Mouse (Mus musculus): ENCODE results near the gene Larp4. TPM values are rescaled to one million over a fixed set of nuclear protein-coding genes. Genes with fewer than 3 reads are reported as not detected.

The Larp4 gene
- total and polyA plus RNA-seq, 2 experiments: 32.7 to 40.5 TPM

DNA sequence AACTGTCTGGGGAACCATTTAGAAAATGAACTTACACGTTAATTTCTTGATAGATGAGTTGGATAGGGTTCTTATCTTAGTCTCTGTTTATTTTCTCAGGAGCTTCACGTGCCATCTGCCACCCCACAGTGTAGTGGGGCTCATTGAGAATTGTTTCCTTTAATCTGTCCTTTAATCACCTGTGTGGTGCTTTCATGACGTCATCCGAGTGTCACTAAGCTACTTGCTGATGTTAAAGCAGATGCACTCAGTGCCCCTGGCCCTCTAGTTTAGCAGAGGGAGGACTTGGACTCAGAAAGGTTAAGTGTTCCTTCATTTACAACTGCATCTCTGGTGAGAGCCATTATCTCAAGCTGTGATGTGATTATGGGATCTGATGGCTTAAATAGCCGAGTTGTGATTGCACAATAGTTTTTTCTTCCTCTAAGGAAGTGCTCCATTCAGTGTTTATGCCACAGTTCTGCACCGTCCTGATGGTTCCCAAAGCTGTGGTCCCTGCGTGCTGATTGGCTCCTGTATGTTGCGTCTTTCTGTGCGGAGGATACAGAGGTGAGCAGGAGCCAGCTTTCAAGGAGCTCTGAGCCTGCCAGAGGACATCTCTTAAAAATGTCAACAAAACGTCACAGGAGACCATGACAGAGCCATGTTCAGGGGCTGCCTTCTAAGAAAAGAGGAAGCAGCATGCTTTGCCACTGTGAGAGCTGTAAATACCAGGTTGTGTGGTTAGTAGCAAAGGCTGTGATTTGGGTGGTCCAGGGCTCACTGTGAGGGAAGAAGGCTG is 71.6 kb downstream of the Larp4 start:
- H3K4me1 ChIP-seq (ENCODE audit: control insufficient read depth, insufficient read depth, low read length): peaks cover 5% of the 10 kb centered on the region
- no peak for TF ChIP-seq POLR2A (IDR thresholded peaks at IDR 0.05; ENCODE audit: extremely low read depth, insufficient read depth, low read length)
- TF ChIP-seq CTCF (IDR thresholded peaks at IDR 0.05; ENCODE audit: low read depth, low read length): no peak
- no peak overlapping the region for H3K4me3 ChIP-seq (ENCODE audit: insufficient read depth, low read depth, low read length)
- H3K27me3 ChIP-seq (ENCODE audit: control insufficient read depth, insufficient read depth, low read length): no peaks in the 10 kb centered on the region
- H3K79me2 ChIP-seq (ENCODE audit: control insufficient read depth, insufficient read depth, low read length): peaks cover 32% of the 10 kb centered on the region
- H3K36me3 ChIP-seq (ENCODE audit: control insufficient read depth, insufficient read depth, low read length): no peaks in the 10 kb centered on the region
- H3K27ac ChIP-seq (replicated peaks; ENCODE audit: insufficient read depth, low read depth, low read length): no peak overlapping the region
- DNase-seq (ENCODE audit: extremely low read depth, low read depth, low spot score): no peak
- H3K9ac ChIP-seq (ENCODE audit: low read depth, low read length): no peak overlapping the region
- WGBS: 61% methylated on average over 10 of the region's 10 CpGs

DNA sequence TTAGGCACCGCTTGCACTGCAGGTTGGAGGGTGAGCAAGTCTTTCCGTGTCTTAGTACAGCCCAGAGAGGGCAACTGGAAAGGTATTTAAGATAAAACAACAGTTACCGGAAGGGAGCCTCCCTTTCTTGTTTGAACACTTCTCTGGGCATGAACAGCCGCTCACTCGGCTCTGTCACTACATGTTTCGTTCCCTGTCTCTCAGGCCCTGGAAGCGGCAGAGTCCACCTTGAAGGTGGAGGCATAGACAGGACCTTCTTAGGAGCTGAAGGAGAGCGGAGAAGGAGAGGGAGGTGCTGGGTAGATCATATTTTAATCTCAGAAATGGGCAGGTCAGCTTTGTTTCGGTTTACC is 72.2 kb downstream of the Larp4 start:
- Histone ChIP-seq H3K27me3 (ENCODE audit: control insufficient read depth, insufficient read depth, low read length) (no peaks in the 10 kb centered on the region), H3K79me2 (ENCODE audit: control insufficient read depth, insufficient read depth, low read length) (peaks cover 37% of the 10 kb centered on the region), H3K9ac (ENCODE audit: low read depth, low read length) (no peak overlapping the region), H3K4me3 (ENCODE audit: insufficient read depth, low read depth, low read length) (no peak overlapping the region), H3K4me1 (ENCODE audit: control insufficient read depth, insufficient read depth, low read length) (peaks cover 5% of the 10 kb centered on the region), H3K27ac (replicated peaks; ENCODE audit: insufficient read depth, low read depth, low read length) (no peak overlapping the region), H3K36me3 (ENCODE audit: control insufficient read depth, insufficient read depth, low read length) (no peaks in the 10 kb centered on the region)
- DNase-seq (ENCODE audit: extremely low read depth, low read depth, low spot score): no peak
- TF ChIP-seq CTCF (IDR thresholded peaks at IDR 0.05; ENCODE audit: low read depth, low read length) (no peak), POLR2A (IDR thresholded peaks at IDR 0.05; ENCODE audit: extremely low read depth, insufficient read depth, low read length) (no peak)
- 75% methylated on average over 9 of the region's 9 CpGs for WGBS

DNA sequence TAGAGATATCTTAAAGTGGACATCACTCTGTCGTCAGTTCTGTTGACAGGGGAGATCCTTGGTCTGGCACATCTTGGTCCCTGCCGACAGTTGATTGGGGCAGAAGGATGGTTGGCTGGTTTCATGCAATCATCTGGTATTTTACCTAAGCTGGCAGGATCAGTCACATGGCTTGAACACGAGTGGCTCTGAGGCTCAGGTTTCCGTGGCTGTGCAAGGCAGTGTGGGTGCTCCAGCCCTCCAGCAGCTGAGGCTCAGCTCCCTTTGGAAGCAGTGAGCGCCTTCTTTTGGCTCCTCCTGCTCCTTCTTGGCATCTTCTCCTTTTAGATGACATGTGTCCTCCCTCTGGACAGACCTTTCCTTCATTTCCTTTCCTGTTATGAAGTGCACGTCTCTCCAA is 75.7 kb downstream of the Larp4 start:
- DNase-seq (ENCODE audit: extremely low read depth, low read depth, low spot score): no peak
- Histone ChIP-seq H3K36me3 (ENCODE audit: control insufficient read depth, insufficient read depth, low read length) (no peaks in the 10 kb centered on the region), H3K79me2 (ENCODE audit: control insufficient read depth, insufficient read depth, low read length) (peaks cover 54% of the 10 kb centered on the region), H3K4me3 (ENCODE audit: insufficient read depth, low read depth, low read length) (no peak overlapping the region), H3K27ac (replicated peaks; ENCODE audit: insufficient read depth, low read depth, low read length) (no peak overlapping the region), H3K4me1 (ENCODE audit: control insufficient read depth, insufficient read depth, low read length) (peaks cover 3% of the 10 kb centered on the region), H3K9ac (ENCODE audit: low read depth, low read length) (no peak overlapping the region), H3K27me3 (ENCODE audit: control insufficient read depth, insufficient read depth, low read length) (no peaks in the 10 kb centered on the region)
- TF ChIP-seq POLR2A (IDR thresholded peaks at IDR 0.05; ENCODE audit: extremely low read depth, insufficient read depth, low read length) (no peak), CTCF (IDR thresholded peaks at IDR 0.05; ENCODE audit: low read depth, low read length) (no peak)
- 58% methylated on average over 6 of the region's 6 CpGs for WGBS

DNA sequence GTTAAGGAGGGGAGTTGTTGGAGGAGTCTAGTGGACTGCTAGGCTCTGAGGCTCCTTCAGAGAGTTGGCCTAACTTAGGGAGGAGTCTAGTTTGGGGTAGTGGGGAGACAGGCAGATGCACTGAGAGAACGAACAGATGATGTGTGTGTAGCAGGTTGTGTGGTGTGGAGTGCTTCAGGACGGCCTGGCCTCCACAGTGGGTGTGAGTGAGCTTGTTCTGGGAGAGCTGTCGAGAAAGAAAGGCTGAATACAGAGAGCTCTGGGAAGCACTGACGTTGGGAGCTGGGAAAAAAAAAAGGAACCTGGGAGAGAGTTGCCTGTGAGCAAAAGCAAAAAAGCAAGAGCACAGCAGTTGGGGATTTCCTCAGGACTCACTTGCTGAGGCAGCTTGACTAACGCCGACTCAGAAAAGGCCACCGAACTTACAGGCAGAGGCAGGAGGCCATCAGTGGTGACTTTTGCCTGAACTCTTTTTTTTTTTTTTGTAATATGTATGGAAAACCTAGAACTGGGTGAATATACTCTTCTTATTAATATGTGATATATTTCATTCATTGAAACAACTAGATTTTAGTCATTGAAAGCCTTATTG is 79.7 kb downstream of the Larp4 start:
- no peak overlapping the region for H3K27ac ChIP-seq (replicated peaks; ENCODE audit: insufficient read depth, low read depth, low read length)

DNA sequence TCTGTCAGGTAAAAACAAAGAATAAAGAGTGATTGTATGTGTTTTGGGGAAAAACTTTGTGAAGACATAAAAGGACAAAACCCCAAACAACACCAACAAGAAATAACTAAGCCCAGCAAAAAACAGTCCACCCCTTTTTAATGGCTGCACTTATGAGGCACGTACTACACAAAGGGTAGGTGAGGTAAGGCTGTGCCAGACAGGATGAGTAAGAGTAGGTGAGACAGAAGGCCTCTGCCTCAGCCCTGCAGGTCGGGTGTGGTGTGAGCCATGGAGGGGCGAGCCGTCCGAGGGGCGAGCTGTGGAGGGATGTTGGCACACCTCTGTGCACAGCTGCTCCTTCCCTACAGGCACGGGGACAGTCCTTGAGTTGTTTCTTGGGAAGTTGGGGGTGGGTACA is 81.1 kb downstream of the Larp4 start:
- 93% methylated on average over 7 of the region's 7 CpGs for WGBS
- peaks cover 2% of the 10 kb centered on the region; the same call in 1 of the 2 replicates for H3K4me1 ChIP-seq (ENCODE audit: control insufficient read depth, insufficient read depth, low read length)

More for the DNA sequence above, 79.7 kb downstream of the Larp4 start:
- DNase-seq (ENCODE audit: extremely low read depth, low read depth, low spot score): no peak
- H3K9ac ChIP-seq (ENCODE audit: low read depth, low read length): no peak overlapping the region
- TF ChIP-seq CTCF (IDR thresholded peaks at IDR 0.05; ENCODE audit: low read depth, low read length) (no peak), POLR2A (IDR thresholded peaks at IDR 0.05; ENCODE audit: extremely low read depth, insufficient read depth, low read length) (no peak)
- no peak overlapping the region for H3K4me3 ChIP-seq (ENCODE audit: insufficient read depth, low read depth, low read length)
- no peaks in the 10 kb centered on the region for H3K27me3 ChIP-seq (ENCODE audit: control insufficient read depth, insufficient read depth, low read length)
- WGBS: 75% methylated on average over 7 of the region's 7 CpGs
- peaks cover 50% of the 10 kb centered on the region for H3K79me2 ChIP-seq (ENCODE audit: control insufficient read depth, insufficient read depth, low read length)
- peaks cover 2% of the 10 kb centered on the region for H3K4me1 ChIP-seq (ENCODE audit: control insufficient read depth, insufficient read depth, low read length)
- H3K36me3 ChIP-seq (ENCODE audit: control insufficient read depth, insufficient read depth, low read length): no peaks in the 10 kb centered on the region

DNA sequence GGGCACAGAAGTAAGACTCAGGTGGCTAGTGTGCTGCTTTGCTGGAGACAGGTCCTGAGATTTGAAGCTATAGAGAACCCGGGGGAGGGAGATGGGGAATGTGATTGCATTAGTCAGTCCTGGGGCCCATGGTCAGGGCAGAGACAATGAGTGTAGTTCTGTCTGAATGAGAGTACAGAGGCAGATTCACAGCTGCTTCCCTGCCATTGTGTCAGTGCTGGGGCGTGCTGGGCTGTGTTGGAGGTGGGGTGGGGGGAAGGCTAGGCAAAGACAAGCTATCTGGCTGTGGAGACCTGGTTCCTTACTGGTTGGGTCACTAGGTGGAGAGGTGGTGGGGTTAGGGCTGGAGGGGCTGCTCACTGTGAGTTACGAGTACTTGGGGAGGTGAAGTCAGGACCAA is 82.9 kb downstream of the Larp4 start:
- DNase-seq (ENCODE audit: extremely low read depth, low read depth, low spot score): no peak
- TF ChIP-seq CTCF (IDR thresholded peaks at IDR 0.05; ENCODE audit: low read depth, low read length) (no peak), POLR2A (IDR thresholded peaks at IDR 0.05; ENCODE audit: extremely low read depth, insufficient read depth, low read length) (no peak)
- Histone ChIP-seq H3K27ac (replicated peaks; ENCODE audit: insufficient read depth, low read depth, low read length) (no peak overlapping the region), H3K9ac (ENCODE audit: low read depth, low read length) (no peak overlapping the region), H3K36me3 (ENCODE audit: control insufficient read depth, insufficient read depth, low read length) (no peaks in the 10 kb centered on the region), H3K79me2 (ENCODE audit: control insufficient read depth, insufficient read depth, low read length) (peaks cover 37% of the 10 kb centered on the region), H3K4me3 (ENCODE audit: insufficient read depth, low read depth, low read length) (no peak overlapping the region), H3K4me1 (ENCODE audit: control insufficient read depth, insufficient read depth, low read length) (peaks cover 2% of the 10 kb centered on the region; the same call in 1 of the 2 replicates), H3K27me3 (ENCODE audit: control insufficient read depth, insufficient read depth, low read length) (no peaks in the 10 kb centered on the region)
- WGBS: 82% methylated on average over 3 of the region's 3 CpGs

More for the DNA sequence above, 81.1 kb downstream of the Larp4 start:
- H3K9ac ChIP-seq (ENCODE audit: low read depth, low read length): no peak overlapping the region
- H3K27ac ChIP-seq (replicated peaks; ENCODE audit: insufficient read depth, low read depth, low read length): no peak overlapping the region
- no peak for DNase-seq (ENCODE audit: extremely low read depth, low read depth, low spot score)
- TF ChIP-seq POLR2A (IDR thresholded peaks at IDR 0.05; ENCODE audit: extremely low read depth, insufficient read depth, low read length): no peak
- TF ChIP-seq CTCF (IDR thresholded peaks at IDR 0.05; ENCODE audit: low read depth, low read length): no peak
- no peaks in the 10 kb centered on the region for H3K36me3 ChIP-seq (ENCODE audit: control insufficient read depth, insufficient read depth, low read length)
- peaks cover 42% of the 10 kb centered on the region for H3K79me2 ChIP-seq (ENCODE audit: control insufficient read depth, insufficient read depth, low read length)
- no peaks in the 10 kb centered on the region for H3K27me3 ChIP-seq (ENCODE audit: control insufficient read depth, insufficient read depth, low read length)
- H3K4me3 ChIP-seq (ENCODE audit: insufficient read depth, low read depth, low read length): no peak overlapping the region

Data from liver, adult 2 months (tissue).